Mouse (Mus musculus) spleen, adult 2 months (tissue): Measurements from ENCODE around the gene Trmt1. TPM values are rescaled to one million over a fixed set of nuclear protein-coding genes. Genes with fewer than 3 reads are reported as not detected.

Source experiments
- DNase-seq, 2 experiments: peaks; one replicate each; pipeline versions ENCODE4 v3.0.0 to v3.0.0-alpha.2; 2012 to 2021; ENCODE audit warnings: low spot score in 2 of 2, low read depth in 1 of 2
- H3K27ac ChIP-seq: fragments of 200-500 bp; 2 replicates; pipeline ENCODE4 v1.5.1; 2012; ENCODE audit warnings: low read length, inconsistent platforms; ENCODE audit not compliant: insufficient read depth
- H3K27me3 ChIP-seq: fragments of 200-500 bp; 2 replicates; pipeline ENCODE4 v1.6.1; 2012; ENCODE audit warnings: mild to moderate bottlenecking, moderate library complexity, low read length, inconsistent platforms; ENCODE audit not compliant: control insufficient read depth, insufficient read depth
- H3K36me3 ChIP-seq: fragments of 200-500 bp; 2 replicates; pipeline ENCODE4 v1.6.1; 2012; ENCODE audit warnings: mild to moderate bottlenecking, low read length, inconsistent platforms; ENCODE audit not compliant: control insufficient read depth, insufficient read depth
- H3K4me1 ChIP-seq: fragments of 200-500 bp; 2 replicates; pipeline ENCODE4 v1.6.1; 2011; ENCODE audit warnings: inconsistent platforms; ENCODE audit not compliant: control insufficient read depth, insufficient read depth, insufficient read length
- H3K4me3 ChIP-seq: fragments of 200-500 bp; 2 replicates; pipeline ENCODE4 v1.5.1; 2011; ENCODE audit warnings: mild to moderate bottlenecking, inconsistent platforms; ENCODE audit not compliant: insufficient read depth, insufficient read length; ENCODE audit errors: extremely low read depth
- CTCF ChIP-seq: fragments of 200-500 bp; IDR thresholded peaks from 2 replicates; pipeline ENCODE4 v1.5.1; 2011; ENCODE audit warnings: mild to moderate bottlenecking, inconsistent platforms; ENCODE audit not compliant: insufficient read depth, insufficient read length, insufficient replicate concordance; ENCODE audit errors: extremely low read depth
- POLR2A ChIP-seq: fragments of 200-500 bp; IDR thresholded peaks from 2 replicates; pipeline ENCODE4 v1.6.1; 2011; ENCODE audit warnings: low read depth, low read length, inconsistent platforms
- WGBS: fragments of 180-500 bp; shearing (Covaris S2); methylation state at CpG from one replicate; pipeline ENCODE4 v1.1.7; 2018; 5-methylcytosine and 5-hydroxymethylcytosine counted together
- polyA plus RNA-seq: library from polyadenylated mRNA; depleted of rRNA; stranded (reverse); fragments of >200 nt; gene quantifications from 2 replicates; pipeline ENCODE4 v1.2.3, GENCODE M21; 2012

Gene Trmt1
- polyA plus RNA-seq, 1 experiment = 98.1 TPM

GRCm38 (mm10) chr8:84722850-84723570, 36.9 kb downstream of the Trmt1 start, which contains the start of gene G430095P16Rik:
G430095P16Rik (plus strand) TSS chr8:84723007.
- no peaks in the 10 kb centered on the region for H3K36me3 ChIP-seq
- DNase-seq = peak in 1 of 2 experiments; percentile 65
- TF ChIP-seq CTCF = no peak
- TF ChIP-seq POLR2A = no peak
- peaks cover 7% of the 10 kb centered on the region; the same call in 1 of the 2 replicates for H3K4me1 ChIP-seq
- WGBS = 8% methylated on average over 10 of the region's 10 CpGs
- H3K27ac ChIP-seq = peak within 1 kb of the TSS; percentile 53
- H3K4me3 ChIP-seq = peak within 1 kb of the TSS; percentile 33
- no peaks in the 10 kb centered on the region for H3K27me3 ChIP-seq

DNA sequence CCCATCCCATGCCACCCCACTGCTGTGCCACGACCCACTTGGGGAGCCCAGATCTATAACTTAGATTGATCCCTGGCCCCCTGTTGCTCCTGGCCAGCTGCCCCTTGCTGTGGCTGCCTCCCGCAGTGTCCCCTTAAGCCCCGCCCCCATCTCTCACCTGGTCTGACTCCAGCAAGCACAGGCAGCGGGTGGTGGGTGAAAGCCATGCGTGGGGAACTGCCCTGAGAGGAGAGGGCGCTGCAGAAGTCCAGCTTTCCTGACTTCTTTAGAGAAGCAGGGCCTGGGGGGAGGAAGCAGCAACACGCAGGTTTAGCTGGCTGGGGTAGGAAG, 37.4 kb downstream of the Trmt1 start:
- WGBS = 22% methylated on average over 7 of the region's 7 CpGs
- H3K36me3 ChIP-seq = no peaks in the 10 kb centered on the region

DNA sequence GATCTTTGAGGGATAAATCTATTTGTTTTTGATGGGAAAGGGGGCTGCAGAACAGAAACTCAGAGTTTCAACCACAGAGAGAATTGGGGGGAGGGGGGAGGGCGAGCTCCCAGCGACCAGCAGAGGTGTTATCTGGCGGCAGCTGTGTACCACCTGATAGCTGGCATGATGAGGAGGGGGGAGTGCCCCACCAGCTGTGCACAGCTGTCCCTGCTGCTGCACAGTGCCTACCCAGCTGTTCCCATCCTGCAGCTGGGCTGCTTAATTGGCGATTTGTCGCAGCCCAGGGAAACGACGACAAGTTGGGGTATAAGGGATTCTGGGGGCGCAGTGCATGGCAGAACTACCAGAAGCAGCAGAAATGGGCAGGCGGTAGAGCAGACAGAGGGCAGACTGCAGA, 38.6 kb downstream of the Trmt1 start:
- H3K4me1 ChIP-seq = peaks cover 7% of the 10 kb centered on the region; the same call in 1 of the 2 replicates

More for the DNA sequence above, 37.4 kb downstream of the Trmt1 start:
- TF ChIP-seq CTCF (no peak), POLR2A (no peak)
- peaks cover 7% of the 10 kb centered on the region; the same call in 1 of the 2 replicates for H3K4me1 ChIP-seq
- H3K4me3 ChIP-seq = peak overlapping the region; percentile 33
- DNase-seq = peak in 1 of 2 experiments; percentile 14
- H3K27me3 ChIP-seq = no peaks in the 10 kb centered on the region
- H3K27ac ChIP-seq = peak overlapping the region; percentile 53

DNA sequence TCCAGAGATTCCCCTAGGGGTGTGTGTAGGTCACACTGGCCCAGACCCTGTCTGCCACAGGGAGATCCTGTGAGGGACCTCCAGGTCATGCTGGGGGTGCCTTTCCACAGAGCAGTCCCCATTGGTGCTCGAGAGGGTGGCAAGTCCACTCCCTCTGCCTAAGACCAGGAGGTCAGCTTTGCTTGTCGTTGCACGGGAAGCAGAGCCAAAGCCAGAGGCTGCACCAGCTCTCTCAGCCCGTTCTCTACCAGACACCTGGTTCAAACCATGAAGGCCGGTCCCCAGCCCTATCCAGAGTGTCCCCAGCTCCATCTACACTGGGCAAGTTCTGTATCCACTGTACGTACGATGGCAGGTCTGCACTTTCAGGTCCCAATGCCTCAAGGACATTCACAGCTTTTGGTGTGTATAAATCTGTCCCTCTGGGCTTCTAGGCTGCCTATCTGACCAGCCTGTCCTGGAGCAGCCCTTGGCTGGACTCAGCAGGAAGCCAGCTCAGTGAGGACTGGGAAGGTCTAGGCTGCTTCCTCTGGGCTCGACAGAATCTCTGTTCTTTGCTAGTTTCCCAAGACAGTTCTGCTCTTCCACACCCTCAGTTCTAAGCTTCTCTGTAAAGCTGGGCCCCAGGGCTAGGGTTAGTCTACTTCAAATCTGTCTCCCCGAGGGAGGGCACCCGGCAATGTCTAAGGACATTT, 39.3 kb downstream of the Trmt1 start:
- TF ChIP-seq CTCF = no peak
- no peak for TF ChIP-seq POLR2A
- DNase-seq = no peak
- H3K27me3 ChIP-seq = no peaks in the 10 kb centered on the region
- H3K4me3 ChIP-seq = no peak overlapping the region
- 60% methylated on average over 10 of the region's 10 CpGs for WGBS
- H3K4me1 ChIP-seq = peaks cover 7% of the 10 kb centered on the region; the same call in 1 of the 2 replicates
- H3K36me3 ChIP-seq = no peaks in the 10 kb centered on the region
- peak overlapping the region; percentile 26 for H3K27ac ChIP-seq

More for the DNA sequence above, 38.6 kb downstream of the Trmt1 start:
- Histone ChIP-seq H3K27me3 (no peaks in the 10 kb centered on the region), H3K36me3 (no peaks in the 10 kb centered on the region), H3K27ac (no peak overlapping the region), H3K4me3 (no peak overlapping the region)
- WGBS = 49% methylated on average over 9 of the region's 9 CpGs
- no peak for DNase-seq
- TF ChIP-seq CTCF = no peak

DNA sequence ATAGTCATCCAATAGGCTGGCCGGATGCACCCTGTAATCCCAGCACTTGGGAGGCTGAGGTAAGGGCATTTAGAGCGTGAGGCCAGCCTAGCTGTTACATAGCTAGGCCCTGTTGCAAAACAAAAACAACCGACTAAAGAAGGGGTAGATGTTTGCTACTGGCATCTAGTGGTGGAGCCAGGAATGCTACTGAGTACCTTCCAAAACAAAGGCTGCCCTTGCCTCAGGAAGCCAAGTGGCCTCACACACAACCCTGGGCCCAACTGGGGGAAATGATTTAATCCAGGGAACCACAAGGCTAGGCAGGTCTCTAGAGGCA, 39.8 kb downstream of the Trmt1 start:
- WGBS = 35% methylated on average over 3 of the region's 3 CpGs
- Histone ChIP-seq H3K27me3 (no peaks in the 10 kb centered on the region), H3K27ac (peak overlapping the region; percentile 26), H3K36me3 (no peaks in the 10 kb centered on the region), H3K4me1 (peaks cover 7% of the 10 kb centered on the region; the same call in 1 of the 2 replicates), H3K4me3 (no peak overlapping the region)
- no peak for DNase-seq
- TF ChIP-seq CTCF = no peak
- TF ChIP-seq POLR2A = no peak

GRCm38 (mm10) chr8:84728474-84728873, 42.4 kb downstream of the Trmt1 start:
- no peaks in the 10 kb centered on the region; the same call in 1 of the 2 replicates for H3K4me1 ChIP-seq
- WGBS = 71% methylated on average over 3 of the region's 3 CpGs
- no peaks in the 10 kb centered on the region for H3K27me3 ChIP-seq
- no peak for DNase-seq
- peak overlapping the region; percentile 6; the same call in 1 of the 2 replicates for H3K27ac ChIP-seq
- H3K4me3 ChIP-seq = no peak overlapping the region
- TF ChIP-seq POLR2A (no peak), CTCF (no peak)
- no peaks in the 10 kb centered on the region for H3K36me3 ChIP-seq
